Mouse (Mus musculus) limb, embryonic 12.5 days (tissue): Measurements from ENCODE around the gene Kiss1. TPM values are rescaled to one million over a fixed set of nuclear protein-coding genes. Genes with fewer than 3 reads are reported as not detected.

Experiments
- ATAC-seq: fragments of 200-750 bp; cut with Nextera tagmentation; 2 replicates; pipeline ENCODE4 v1.8.0; 2017; ENCODE audit warnings: low read depth, moderate TSS enrichment; ENCODE audit not compliant: insufficient number of reproducible peaks, insufficient read depth, low FRiP score, low TSS enrichment
- H3K27ac ChIP-seq: fragments of 300-500 bp; sonication (generic); 2 replicates; pipeline ENCODE4 v1.5.1; 2016; ENCODE audit warnings: mild to moderate bottlenecking, moderate library complexity
- H3K27me3 ChIP-seq: fragments of 300-500 bp; sonication (generic); 2 replicates; pipeline ENCODE4 v1.6.1; 2016; ENCODE audit warnings: mild to moderate bottlenecking, moderate library complexity
- H3K36me3 ChIP-seq: fragments of 300-500 bp; sonication (generic); 2 replicates; pipeline ENCODE4 v1.6.1; 2016; ENCODE audit warnings: mild to moderate bottlenecking, moderate library complexity
- H3K4me1 ChIP-seq: fragments of 300-500 bp; sonication (generic); replicated peaks from 2 replicates; pipeline ENCODE4 v1.6.1; 2016
- H3K4me2 ChIP-seq: fragments of 300-500 bp; sonication (generic); 2 replicates; pipeline ENCODE4 v1.6.1; 2016; ENCODE audit warnings: mild to moderate bottlenecking, moderate library complexity
- H3K4me3 ChIP-seq: fragments of 300-500 bp; sonication (generic); replicated peaks from 2 replicates; pipeline ENCODE4 v1.5.1; 2016; ENCODE audit warnings: mild to moderate bottlenecking
- H3K9ac ChIP-seq: fragments of 300-500 bp; sonication (generic); replicated peaks from 2 replicates; pipeline ENCODE4 v1.6.1; 2016; ENCODE audit warnings: mild to moderate bottlenecking, moderate library complexity
- H3K9me3 ChIP-seq: fragments of 300-500 bp; sonication (generic); 2 replicates; pipeline ENCODE4 v1.6.1; 2016; ENCODE audit warnings: mild to moderate bottlenecking, moderate library complexity
- WGBS: fragments of 180-500 bp; shearing (Covaris S2); methylation state at CpG from one replicate; pipeline ENCODE4 v1.1.7; 2016; 5-methylcytosine and 5-hydroxymethylcytosine counted together
- polyA plus RNA-seq: library from polyadenylated mRNA; unstranded; fragments of >200 nt; fragmentation: Nextera tagmentation; extraction: Ambion mirVana; gene quantifications from 2 replicates; pipeline ENCODE4 v1.2.1, GENCODE M21; 2016

The Kiss1 gene
- polyA plus RNA-seq, 1 experiment from 2014 or later = not detected

DNA sequence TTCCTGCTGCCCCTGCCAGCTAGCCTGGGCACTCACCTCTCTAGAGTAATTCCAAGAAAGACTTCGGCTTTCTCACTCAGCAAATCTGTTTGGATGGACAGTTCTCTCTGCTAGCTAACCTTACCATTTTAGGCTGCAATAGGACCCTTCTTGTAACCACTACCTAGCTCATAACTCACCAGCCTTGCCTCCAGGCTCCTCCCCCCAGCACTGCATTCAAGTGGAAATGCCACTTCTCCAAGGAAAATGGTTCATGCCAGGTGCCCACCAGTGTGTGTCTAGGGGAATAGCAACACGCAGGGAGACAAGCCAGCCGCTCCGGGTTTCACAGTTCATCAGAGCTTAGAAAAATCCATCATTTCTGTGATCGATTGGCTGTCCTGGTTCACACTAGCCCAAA lies 55.9 kb downstream of the Kiss1 start:
- no peak for ATAC-seq
- Histone ChIP-seq H3K4me2 (no peak overlapping the region), H3K9me3 (no peaks in the 10 kb centered on the region), H3K9ac (no peak overlapping the region), H3K4me3 (no peak overlapping the region), H3K36me3 (no peaks in the 10 kb centered on the region), H3K4me1 (0 out of 2 replicates have a peak, but pooled peaks cover 5% of the 10 kb centered on the region), H3K27me3 (no peaks in the 10 kb centered on the region), H3K27ac (no peak overlapping the region)
- 87% methylated on average over 5 of the region's 5 CpGs for WGBS

Other genes starting within 250 kb of the Kiss1 start
- 41.9 and 46.9 TPM in 2 replicates for gene Ppp1r15b, start 190.7 kb upstream of the Kiss1 start, polyA plus RNA-seq
- 1.6 and 2.5 TPM in 2 replicates for gene Plekha6, start 157.7 kb upstream of the Kiss1 start, polyA plus RNA-seq
- gene Golt1a, start 12.1 kb upstream of the Kiss1 start, polyA plus RNA-seq = not detected in 2 replicates
- not detected in 2 replicates for gene Ren1, start 28.6 kb downstream of the Kiss1 start, polyA plus RNA-seq
- gene Etnk2, start 41.7 kb downstream of the Kiss1 start, polyA plus RNA-seq = 1.3 and 1.7 TPM in 2 replicates
- gene Sox13, start 102.5 kb downstream of the Kiss1 start, polyA plus RNA-seq = 5.6 and 8.0 TPM in 2 replicates